Mouse (Mus musculus) midbrain, embryonic 12.5 days (tissue): ENCODE data around the gene Zfp597. TPM values are rescaled to one million over a fixed set of nuclear protein-coding genes. Genes with fewer than 3 reads are reported as not detected.
A peak's percentile ranks its signal among the peaks of the same experiment; 100 is the strongest.
"Not testable (repeated sequence)": the region's sequence is repeated elsewhere in the genome, so short reads cannot be mapped to it uniquely, and the experiment has no call there.

Experiments used
- ATAC-seq: fragments of 200-750 bp; cut with Nextera tagmentation; 2 replicates; pipeline ENCODE4 v1.8.0; 2017; ENCODE audit warnings: low read depth, moderate TSS enrichment, moderate library complexity; ENCODE audit not compliant: low FRiP score
- H3K27ac ChIP-seq: fragments of 300-500 bp; sonication (generic); replicated peaks from 2 replicates; pipeline ENCODE4 v1.5.1; 2016; ENCODE audit warnings: mild to moderate bottlenecking
- H3K27me3 ChIP-seq: fragments of 300-500 bp; sonication (generic); 2 replicates; pipeline ENCODE4 v1.6.1; 2016; ENCODE audit warnings: mild to moderate bottlenecking
- H3K36me3 ChIP-seq: fragments of 300-500 bp; sonication (generic); 2 replicates; pipeline ENCODE4 v1.6.1; 2016
- H3K4me1 ChIP-seq: fragments of 300-500 bp; sonication (generic); 2 replicates; pipeline ENCODE4 v1.6.1; 2016
- H3K4me2 ChIP-seq: fragments of 300-500 bp; sonication (generic); replicated peaks from 2 replicates; pipeline ENCODE4 v1.6.1; 2016; ENCODE audit warnings: mild to moderate bottlenecking, moderate library complexity
- H3K4me3 ChIP-seq: fragments of 300-500 bp; sonication (generic); 2 replicates; pipeline ENCODE4 v1.5.1; 2016; ENCODE audit warnings: mild to moderate bottlenecking
- H3K9ac ChIP-seq: fragments of 300-500 bp; sonication (generic); replicated peaks from 2 replicates; pipeline ENCODE4 v1.6.1; 2016; ENCODE audit warnings: mild to moderate bottlenecking, moderate library complexity
- H3K9me3 ChIP-seq: fragments of 300-500 bp; sonication (generic); 2 replicates; pipeline ENCODE4 v1.6.1; 2016; ENCODE audit warnings: mild to moderate bottlenecking
- WGBS: fragments of 180-500 bp; shearing (Covaris S2); methylation state at CpG from one replicate; pipeline ENCODE4 v1.1.7; 2016; 5-methylcytosine and 5-hydroxymethylcytosine counted together
- polyA plus RNA-seq: library from polyadenylated mRNA; unstranded; fragments of >200 nt; fragmentation: Nextera tagmentation; extraction: Ambion mirVana; gene quantifications from 2 replicates; pipeline ENCODE4 v1.2.1, GENCODE M21; 2016

Zfp597 gene
- polyA plus RNA-seq, 1 experiment from 2014 or later = 13.5 TPM

DNA sequence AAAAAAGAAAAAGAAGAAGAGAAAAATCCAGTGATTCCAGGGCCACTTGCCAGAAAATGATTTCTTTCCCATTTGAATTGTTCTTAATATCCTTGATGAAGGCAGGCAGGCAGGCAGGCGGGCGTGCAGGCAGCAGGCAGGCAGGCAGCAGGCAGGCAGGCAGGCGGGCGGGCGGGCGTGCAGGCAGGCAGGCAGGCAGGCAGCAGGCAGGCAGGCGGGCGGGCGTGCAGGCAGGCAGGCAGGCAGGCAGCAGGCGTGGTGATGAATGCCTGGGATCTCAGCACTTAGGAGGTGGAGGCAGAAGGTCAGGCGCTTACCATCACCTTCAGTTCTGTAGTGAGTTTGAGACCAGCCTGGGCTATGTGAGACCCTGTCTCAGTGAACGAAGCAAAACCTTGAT is 31.8 kb downstream of the Zfp597 start:
- Histone ChIP-seq H3K4me2 (no peak overlapping the region), H3K9ac (no peak overlapping the region), H3K4me3 (no peak overlapping the region), H3K4me1 (peaks cover 4% of the 10 kb centered on the region; the same call in 1 of the 2 replicates), H3K27me3 (no peaks in the 10 kb centered on the region), H3K27ac (no peak overlapping the region), H3K9me3 (no peaks in the 10 kb centered on the region), H3K36me3 (no peaks in the 10 kb centered on the region)
- no peak for ATAC-seq
- WGBS = 28% methylated on average over 12 of the region's 12 CpGs

DNA sequence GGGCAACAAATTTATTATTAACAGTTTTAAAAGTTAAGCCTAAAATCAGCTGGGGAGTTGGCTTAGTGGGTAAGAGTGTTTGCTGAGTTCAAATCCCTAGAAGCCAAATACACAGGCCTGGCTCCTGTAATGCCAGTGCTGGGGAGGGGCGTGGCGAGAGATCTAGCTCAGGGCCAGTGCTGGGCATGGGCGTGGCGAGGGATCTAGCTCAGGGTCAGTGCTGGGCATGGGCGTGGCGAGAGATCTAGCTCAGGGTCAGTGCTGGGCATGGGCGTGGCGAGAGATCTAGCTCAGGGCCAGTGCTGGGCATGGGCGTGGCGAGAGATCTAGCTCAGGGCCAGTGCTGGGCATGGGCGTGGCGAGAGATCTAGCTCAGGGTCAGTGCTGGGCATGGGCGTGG is 33.1 kb downstream of the Zfp597 start:
- H3K36me3 ChIP-seq, H3K9ac ChIP-seq, H3K4me3 ChIP-seq, ATAC-seq, H3K4me1 ChIP-seq, H3K4me2 ChIP-seq, H3K27ac ChIP-seq, H3K27me3 ChIP-seq, H3K9me3 ChIP-seq: not testable (repeated sequence)
- WGBS = 89% methylated on average over 13 of the region's 13 CpGs

DNA sequence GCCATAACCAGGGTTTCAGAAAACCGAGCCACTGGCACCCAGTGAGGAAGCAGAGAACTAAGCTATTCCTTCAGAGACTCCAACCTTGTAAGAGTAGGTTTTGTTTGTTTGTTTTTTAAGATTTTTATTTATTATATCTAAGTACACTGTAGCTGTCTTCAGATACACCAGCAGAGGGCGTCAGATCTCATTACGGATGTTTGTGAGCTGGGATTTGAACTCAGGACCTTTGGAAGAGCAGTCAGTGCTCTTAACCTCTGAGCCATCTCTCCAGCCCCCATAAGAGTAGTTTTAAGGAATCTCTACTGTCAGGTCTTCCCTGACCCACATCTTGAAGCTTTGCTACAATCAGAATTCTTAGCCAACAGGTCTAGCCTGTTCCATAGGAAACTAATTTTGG is 35.9 kb downstream of the Zfp597 start:
- Histone ChIP-seq H3K4me2 (no peak overlapping the region), H3K36me3 (no peaks in the 10 kb centered on the region), H3K9ac (no peak overlapping the region), H3K27ac (no peak overlapping the region), H3K4me3 (no peak overlapping the region), H3K4me1 (peaks cover 4% of the 10 kb centered on the region; the same call in 1 of the 2 replicates), H3K9me3 (no peaks in the 10 kb centered on the region), H3K27me3 (no peaks in the 10 kb centered on the region)
- ATAC-seq = no peak
- 72% methylated on average over 3 of the region's 3 CpGs for WGBS

DNA sequence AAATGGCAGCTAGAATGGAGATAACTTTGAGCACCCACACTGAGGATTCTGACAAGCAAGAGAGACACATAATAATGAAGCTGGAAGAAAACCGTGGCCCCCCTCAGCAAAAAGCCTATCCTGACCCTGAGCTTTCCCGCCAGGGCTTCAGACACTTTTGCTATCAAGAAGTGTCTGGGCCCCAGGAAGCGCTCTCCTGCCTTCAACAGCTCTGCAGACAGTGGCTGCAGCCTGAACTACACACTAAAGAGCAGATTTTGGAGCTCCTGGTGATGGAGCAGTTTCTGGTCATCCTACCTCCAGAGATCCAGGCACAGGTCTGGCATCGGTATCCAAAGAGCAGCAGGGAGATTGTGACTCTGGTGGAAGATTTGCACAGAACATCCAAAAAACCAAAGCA is 36.5 kb downstream of the Zfp597 start:
- H3K27me3 ChIP-seq = no peaks in the 10 kb centered on the region
- H3K9ac ChIP-seq = peak overlapping the region; percentile 68
- H3K36me3 ChIP-seq = no peaks in the 10 kb centered on the region
- H3K4me3 ChIP-seq = peak overlapping the region; percentile 72
- no peak overlapping the region for H3K27ac ChIP-seq
- H3K4me2 ChIP-seq = peak overlapping the region; percentile 67
- H3K9me3 ChIP-seq = no peaks in the 10 kb centered on the region
- WGBS = 67% methylated on average over 4 of the region's 4 CpGs
- ATAC-seq = no peak
- peaks cover 4% of the 10 kb centered on the region; the same call in 1 of the 2 replicates for H3K4me1 ChIP-seq

GRCm38 (mm10) chr16:3846711-3847518 is 37.4 kb downstream of the Zfp597 start, which contains the start of gene Zfp174:
Gene Zfp174, plus strand, starts transcription at chr16:3847268.
- Histone ChIP-seq H3K27me3 (no peaks in the 10 kb centered on the region), H3K4me3 (peak within 1 kb of the TSS; percentile 72), H3K4me1 (peaks cover 4% of the 10 kb centered on the region; the same call in 1 of the 2 replicates), H3K9ac (peak within 1 kb of the TSS; percentile 68), H3K4me2 (peak within 1 kb of the TSS; percentile 67), H3K27ac (no peak within 1 kb of the TSS), H3K36me3 (no peaks in the 10 kb centered on the region), H3K9me3 (no peaks in the 10 kb centered on the region)
- peak; percentile 99 for ATAC-seq
- 4% methylated on average over 38 of the region's 38 CpGs for WGBS

GRCm38 (mm10) chr16:3843796-3844195 is 40.6 kb downstream of the Zfp597 start:
- ATAC-seq = no peak
- no peak overlapping the region for H3K4me3 ChIP-seq
- H3K9me3 ChIP-seq = no peaks in the 10 kb centered on the region
- 50% methylated on average over 1 of the region's 1 CpGs for WGBS
- peaks cover 4% of the 10 kb centered on the region; the same call in 1 of the 2 replicates for H3K4me1 ChIP-seq
- H3K27ac ChIP-seq = no peak overlapping the region
- no peaks in the 10 kb centered on the region for H3K27me3 ChIP-seq
- no peak overlapping the region for H3K4me2 ChIP-seq
- H3K9ac ChIP-seq = no peak overlapping the region
- H3K36me3 ChIP-seq = no peaks in the 10 kb centered on the region

DNA sequence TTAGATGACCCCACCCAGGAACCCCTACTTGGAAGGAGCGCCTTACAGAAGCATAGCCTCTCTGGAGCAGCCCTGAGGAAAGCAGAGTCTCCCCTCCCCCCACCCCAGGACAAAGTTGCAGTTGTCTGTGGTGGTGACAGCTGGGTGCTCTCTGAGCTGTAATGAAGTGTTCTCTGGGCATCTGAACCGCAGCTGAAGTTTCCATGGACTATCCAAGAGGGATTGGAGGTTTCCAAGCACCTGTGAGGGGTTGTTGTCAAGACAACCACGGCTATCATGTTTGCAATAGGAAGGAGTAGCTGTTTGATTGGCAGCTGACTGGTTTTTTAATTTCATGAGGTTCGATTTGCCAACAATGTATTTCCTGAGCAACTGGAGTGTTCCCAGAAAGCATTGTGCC is 41.4 kb downstream of the Zfp597 start:
- Histone ChIP-seq H3K9me3 (no peaks in the 10 kb centered on the region), H3K4me1 (peaks cover 4% of the 10 kb centered on the region; the same call in 1 of the 2 replicates), H3K4me2 (no peak overlapping the region), H3K27ac (no peak overlapping the region), H3K36me3 (no peaks in the 10 kb centered on the region), H3K9ac (no peak overlapping the region), H3K4me3 (no peak overlapping the region), H3K27me3 (no peaks in the 10 kb centered on the region)
- ATAC-seq = no peak
- WGBS = 36% methylated on average over 4 of the region's 4 CpGs

GRCm38 (mm10) chr16:3839157-3839885 is 45.0 kb downstream of the Zfp597 start:
- ATAC-seq = no peak
- Histone ChIP-seq H3K4me2 (no peak overlapping the region), H3K36me3 (no peaks in the 10 kb centered on the region), H3K4me3 (no peak overlapping the region), H3K9ac (no peak overlapping the region), H3K4me1 (no peaks in the 10 kb centered on the region), H3K27ac (no peak overlapping the region), H3K27me3 (no peaks in the 10 kb centered on the region), H3K9me3 (no peaks in the 10 kb centered on the region)
- WGBS = 64% methylated on average over 17 of the region's 17 CpGs

GRCm38 (mm10) chr16:3835461-3835860 is 48.9 kb downstream of the Zfp597 start:
- no peak for ATAC-seq
- Histone ChIP-seq H3K4me2 (no peak overlapping the region), H3K4me1 (no peaks in the 10 kb centered on the region), H3K36me3 (no peaks in the 10 kb centered on the region), H3K27ac (no peak overlapping the region), H3K4me3 (no peak overlapping the region), H3K27me3 (no peaks in the 10 kb centered on the region), H3K9me3 (no peaks in the 10 kb centered on the region), H3K9ac (no peak overlapping the region)
- 79% methylated on average over 2 of the region's 2 CpGs for whole genome bisulfite sequencing

GRCm38 (mm10) chr16:3830588-3831109 is 53.7 kb downstream of the Zfp597 start, which contains the start of gene Olfr15:
Gene Olfr15, plus strand, starts transcription at chr16:3830878.
- no peak within 1 kb of the TSS for H3K4me2 ChIP-seq
- H3K27ac ChIP-seq = no peak within 1 kb of the TSS
- H3K27me3 ChIP-seq = no peaks in the 10 kb centered on the region
- no peak within 1 kb of the TSS for H3K4me3 ChIP-seq
- no peaks in the 10 kb centered on the region for H3K4me1 ChIP-seq
- H3K9me3 ChIP-seq = no peaks in the 10 kb centered on the region
- ATAC-seq = no peak
- H3K36me3 ChIP-seq = no peaks in the 10 kb centered on the region
- H3K9ac ChIP-seq = no peak within 1 kb of the TSS

GRCm38 (mm10) chr16:3829727-3830126 is 54.6 kb downstream of the Zfp597 start:
- Histone ChIP-seq H3K9ac (no peak overlapping the region), H3K4me3 (no peak overlapping the region), H3K27me3 (no peaks in the 10 kb centered on the region), H3K4me2 (no peak overlapping the region), H3K9me3 (no peaks in the 10 kb centered on the region), H3K4me1 (no peaks in the 10 kb centered on the region), H3K36me3 (no peaks in the 10 kb centered on the region), H3K27ac (no peak overlapping the region)
- 91% methylated on average over 2 of the region's 2 CpGs for WGBS
- no peak for ATAC-seq

GRCm38 (mm10) chr16:3828021-3828420 is 56.3 kb downstream of the Zfp597 start:
- H3K27me3 ChIP-seq = no peaks in the 10 kb centered on the region
- no peak for ATAC-seq
- H3K4me3 ChIP-seq = no peak overlapping the region
- H3K36me3 ChIP-seq = no peaks in the 10 kb centered on the region
- H3K4me2 ChIP-seq = no peak overlapping the region
- no peaks in the 10 kb centered on the region for H3K9me3 ChIP-seq
- WGBS = 60% methylated on average over 3 of the region's 3 CpGs
- H3K9ac ChIP-seq = no peak overlapping the region
- no peaks in the 10 kb centered on the region for H3K4me1 ChIP-seq
- no peak overlapping the region for H3K27ac ChIP-seq
